Mouse (Mus musculus) kidney, adult 2 months (tissue): ENCODE results near the gene Lyz1.
"Not testable (repeated sequence)": the region's sequence is repeated elsewhere in the genome, so short reads cannot be mapped to it uniquely, and the experiment has no call there.

Experiments
- CTCF ChIP-seq: fragments of 200-500 bp; conservative IDR thresholded peaks from 2 replicates; pipeline ENCODE4 v1.5.1; 2011; ENCODE audit warnings: low read depth, mild to moderate bottlenecking, control low read depth, low read length, moderate library complexity, mixed read lengths; ENCODE audit not compliant: insufficient read depth, insufficient read length
- POLR2A ChIP-seq: fragments of 200-500 bp; IDR thresholded peaks from one replicate; pipeline ENCODE4 v1.6.1; 2011; ENCODE audit warnings: low read depth, low read length, control low read depth

- not testable (repeated sequence) for TF ChIP-seq POLR2A, CTCF
These were observed 1.7 kb downstream of the Lyz1 start for GRCm38 (mm10) chr10:117290936-117291335.
